Mouse (Mus musculus): ENCODE measurements around the gene Akap6. TPM values are rescaled to one million over a fixed set of nuclear protein-coding genes. Genes with fewer than 3 reads are reported as not detected.
A peak's percentile ranks its signal among the peaks of the same experiment; 100 is the strongest.

Akap6 gene
- polyA plus RNA-seq, 1 experiment from 2014 or later: 23.6 TPM

DNA sequence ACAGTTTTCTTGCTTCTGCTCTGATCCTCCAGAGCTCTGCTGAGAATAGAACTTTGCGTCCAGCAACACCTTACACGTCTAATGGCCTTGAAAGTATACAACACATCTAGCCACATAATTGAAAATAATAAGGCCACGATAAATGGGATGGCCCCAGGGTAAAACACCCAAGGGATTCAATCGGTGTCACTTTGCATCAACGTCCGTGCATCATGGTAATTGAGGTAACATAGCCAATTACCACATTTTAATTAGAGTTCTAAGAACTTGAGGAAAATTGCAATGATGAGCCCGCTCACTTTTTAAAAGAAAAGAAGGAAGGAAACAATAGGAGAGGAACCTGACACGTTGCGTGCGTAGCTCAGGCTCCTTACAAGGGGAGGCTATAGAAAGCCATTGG lies 413.1 kb downstream of the Akap6 start:
- Histone ChIP-seq H3K36me3 (ENCODE audit: control insufficient read depth, insufficient read depth, low read length) (no peaks in the 10 kb centered on the region), H3K4me2 (ENCODE audit: low read length) (no peak overlapping the region), H3K27me3 (ENCODE audit: control insufficient read depth, insufficient read depth, low read depth, low read length) (no peaks in the 10 kb centered on the region), H3K9me3 (replicated peaks; ENCODE audit: control insufficient read depth, low read length, poor library complexity, severe bottlenecking) (no peaks in the 10 kb centered on the region), H3K4me3 (ENCODE audit: low read depth, low read length) (no peak overlapping the region), H3K9ac (ENCODE audit: low read depth, low read length) (no peak overlapping the region), H3K4me1 (ENCODE audit: control insufficient read depth, insufficient read depth, low read length) (no peaks in the 10 kb centered on the region), H3K27ac (ENCODE audit: low read length) (no peak overlapping the region)
- WGBS: 60% methylated on average over 10 of the region's 10 CpGs
- ATAC-seq: no peak

DNA sequence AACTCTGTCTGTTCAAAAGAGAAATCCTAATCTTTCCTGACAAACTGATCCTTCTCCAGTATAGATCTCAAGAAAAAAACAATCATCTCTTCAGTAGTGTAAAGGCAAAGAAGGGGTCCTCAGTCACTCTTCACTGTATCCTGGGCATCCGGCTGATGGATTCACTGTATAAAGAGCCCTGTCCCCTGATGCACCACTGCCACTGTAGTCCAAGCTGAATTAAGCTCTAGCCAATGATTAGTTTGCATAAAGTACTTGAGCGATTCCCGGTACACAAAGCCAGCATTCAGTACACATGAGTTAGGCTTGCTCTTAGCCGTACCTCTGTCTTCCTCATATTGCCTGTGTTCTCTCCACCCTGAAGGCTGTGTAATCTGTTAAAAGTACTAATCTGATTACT lies 420.2 kb downstream of the Akap6 start:
- Histone ChIP-seq H3K9me3 (replicated peaks; ENCODE audit: control insufficient read depth, low read length, poor library complexity, severe bottlenecking) (no peaks in the 10 kb centered on the region), H3K4me3 (ENCODE audit: low read depth, low read length) (no peak overlapping the region), H3K27ac (ENCODE audit: low read length) (peak overlapping the region; percentile 60), H3K36me3 (ENCODE audit: control insufficient read depth, insufficient read depth, low read length) (no peaks in the 10 kb centered on the region), H3K9ac (ENCODE audit: low read depth, low read length) (no peak overlapping the region), H3K4me2 (ENCODE audit: low read length) (no peak overlapping the region), H3K4me1 (ENCODE audit: control insufficient read depth, insufficient read depth, low read length) (peaks cover 12% of the 10 kb centered on the region), H3K27me3 (ENCODE audit: control insufficient read depth, insufficient read depth, low read depth, low read length) (no peaks in the 10 kb centered on the region)
- WGBS: 12% methylated on average over 4 of the region's 4 CpGs
- peak; percentile 36; the same call in 1 of the 2 replicates for ATAC-seq

DNA sequence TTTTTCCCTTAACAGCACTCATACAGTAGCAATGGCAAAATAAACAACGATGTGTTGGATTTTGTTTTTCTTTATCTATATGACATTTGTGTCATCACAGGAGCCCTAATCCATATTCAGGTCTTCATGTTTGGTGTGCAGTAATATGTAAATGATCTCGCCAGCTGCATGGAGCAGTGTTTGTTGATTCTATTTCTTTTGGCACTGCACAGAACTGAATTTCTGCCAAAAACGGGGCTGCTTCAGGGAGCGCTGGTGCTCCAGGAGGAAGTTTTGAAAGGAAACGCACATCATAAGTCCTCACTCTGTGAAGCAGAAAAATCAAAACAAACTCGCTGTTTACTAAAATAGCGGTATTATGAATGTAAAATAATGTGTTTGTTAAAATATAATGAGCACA lies 424.9 kb downstream of the Akap6 start:
- no peak overlapping the region for H3K4me3 ChIP-seq (ENCODE audit: low read depth, low read length)
- no peaks in the 10 kb centered on the region for H3K9me3 ChIP-seq (replicated peaks; ENCODE audit: control insufficient read depth, low read length, poor library complexity, severe bottlenecking)
- no peak overlapping the region for H3K9ac ChIP-seq (ENCODE audit: low read depth, low read length)
- 36% methylated on average over 7 of the region's 7 CpGs for WGBS
- H3K27ac ChIP-seq (ENCODE audit: low read length): peak overlapping the region; percentile 10
- H3K4me1 ChIP-seq (ENCODE audit: control insufficient read depth, insufficient read depth, low read length): peaks cover 20% of the 10 kb centered on the region
- no peaks in the 10 kb centered on the region for H3K36me3 ChIP-seq (ENCODE audit: control insufficient read depth, insufficient read depth, low read length)
- H3K4me2 ChIP-seq (ENCODE audit: low read length): no peak overlapping the region
- no peaks in the 10 kb centered on the region for H3K27me3 ChIP-seq (ENCODE audit: control insufficient read depth, insufficient read depth, low read depth, low read length)
- ATAC-seq: peak; percentile 63; the same call in 1 of the 2 replicates

DNA sequence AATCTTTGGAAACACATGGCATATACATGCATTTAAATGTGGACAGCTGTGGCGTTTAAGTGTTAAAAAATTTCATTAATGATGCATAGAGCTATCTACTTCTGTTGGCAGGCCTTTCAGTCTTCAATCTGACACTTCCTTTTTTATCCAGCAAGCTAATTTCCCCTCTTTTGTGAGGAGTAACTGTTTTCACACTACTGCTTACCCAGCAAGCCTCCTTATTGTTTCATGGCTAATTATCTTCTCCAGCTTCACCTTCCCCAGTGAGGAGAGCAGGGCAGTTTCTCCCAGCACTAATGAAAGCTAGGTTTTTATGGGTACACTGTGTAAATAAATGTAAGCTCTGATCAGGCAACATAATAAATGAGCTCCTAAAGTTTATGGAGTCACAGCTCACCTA lies 425.5 kb downstream of the Akap6 start:
- Histone ChIP-seq H3K9ac (ENCODE audit: low read depth, low read length) (no peak overlapping the region), H3K4me1 (ENCODE audit: control insufficient read depth, insufficient read depth, low read length) (peaks cover 16% of the 10 kb centered on the region), H3K9me3 (replicated peaks; ENCODE audit: control insufficient read depth, low read length, poor library complexity, severe bottlenecking) (no peaks in the 10 kb centered on the region), H3K27ac (ENCODE audit: low read length) (peak overlapping the region; percentile 61), H3K4me2 (ENCODE audit: low read length) (no peak overlapping the region), H3K4me3 (ENCODE audit: low read depth, low read length) (no peak overlapping the region), H3K27me3 (ENCODE audit: control insufficient read depth, insufficient read depth, low read depth, low read length) (no peaks in the 10 kb centered on the region), H3K36me3 (ENCODE audit: control insufficient read depth, insufficient read depth, low read length) (no peaks in the 10 kb centered on the region)
- WGBS: 16% methylated on average over 1 of the region's 1 CpGs
- ATAC-seq: 0 out of 2 replicates have a peak, but pooled peaks have one; percentile 42

DNA sequence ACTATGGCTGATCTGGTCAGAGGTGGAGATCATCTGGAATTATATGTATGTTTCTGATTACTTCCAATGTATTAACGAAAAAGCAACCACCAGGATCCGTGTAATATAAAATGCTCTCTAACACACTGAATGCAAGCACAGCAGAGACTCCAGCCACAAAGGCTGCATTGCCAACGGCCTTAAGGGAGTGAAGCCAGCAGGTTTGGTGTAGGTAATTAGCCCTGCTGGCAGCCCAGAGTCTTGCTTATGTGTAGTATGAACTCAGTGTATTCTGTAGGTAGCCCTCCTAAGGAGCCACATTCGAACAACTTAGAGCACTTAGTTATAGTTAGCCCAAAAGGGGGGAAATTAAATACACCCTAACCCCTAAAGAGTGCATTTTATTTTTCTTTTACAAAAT lies 426.1 kb downstream of the Akap6 start:
- ATAC-seq: peak; percentile 39; the same call in 1 of the 2 replicates
- no peaks in the 10 kb centered on the region for H3K9me3 ChIP-seq (replicated peaks; ENCODE audit: control insufficient read depth, low read length, poor library complexity, severe bottlenecking)
- no peak overlapping the region for H3K4me2 ChIP-seq (ENCODE audit: low read length)
- no peak overlapping the region for H3K9ac ChIP-seq (ENCODE audit: low read depth, low read length)
- 68% methylated on average over 4 of the region's 4 CpGs for WGBS
- peaks cover 15% of the 10 kb centered on the region for H3K4me1 ChIP-seq (ENCODE audit: control insufficient read depth, insufficient read depth, low read length)
- no peak overlapping the region for H3K4me3 ChIP-seq (ENCODE audit: low read depth, low read length)
- no peaks in the 10 kb centered on the region for H3K36me3 ChIP-seq (ENCODE audit: control insufficient read depth, insufficient read depth, low read length)
- no peaks in the 10 kb centered on the region for H3K27me3 ChIP-seq (ENCODE audit: control insufficient read depth, insufficient read depth, low read depth, low read length)
- H3K27ac ChIP-seq (ENCODE audit: low read length): peak overlapping the region; percentile 61

DNA sequence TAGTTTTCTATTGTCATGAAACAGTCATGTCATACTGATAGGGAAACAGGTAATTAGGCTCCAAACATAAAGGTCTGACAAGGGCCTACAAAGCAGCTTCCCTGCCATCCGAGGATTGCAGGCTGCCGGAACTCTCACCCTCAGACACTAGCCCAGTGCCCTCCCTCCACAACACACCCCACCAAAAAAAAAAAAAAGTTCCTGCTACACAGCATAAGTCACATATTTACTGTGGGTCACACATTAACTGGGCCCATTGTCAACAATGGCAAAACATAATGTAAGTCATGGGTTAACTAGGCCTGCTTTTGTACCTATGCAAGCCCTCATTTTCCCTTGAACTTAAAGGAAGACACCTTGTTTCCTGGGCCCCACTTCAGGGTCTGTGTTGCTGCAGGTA lies 435.0 kb downstream of the Akap6 start:
- no peak for ATAC-seq
- no peaks in the 10 kb centered on the region for H3K36me3 ChIP-seq (ENCODE audit: control insufficient read depth, insufficient read depth, low read length)
- 70% methylated on average over 2 of the region's 2 CpGs for WGBS

DNA sequence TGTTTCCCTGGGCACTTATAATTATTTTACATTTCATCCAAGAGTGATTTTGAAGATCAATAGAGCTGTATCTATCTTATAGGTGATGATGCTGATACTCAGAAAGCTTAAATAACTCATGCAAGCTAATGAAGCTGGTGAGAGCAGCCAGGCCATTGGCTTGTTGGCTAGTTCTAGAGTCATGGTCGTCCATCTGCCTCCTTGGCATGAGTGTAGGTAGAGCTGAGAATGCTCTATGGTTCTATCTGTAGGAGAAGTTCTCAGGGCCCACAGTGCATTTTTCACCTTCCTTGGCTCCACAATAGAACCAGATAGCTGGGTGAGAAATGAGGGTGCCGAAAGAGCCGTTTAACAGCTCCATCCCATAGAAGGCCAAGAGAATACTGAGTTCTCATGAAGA lies 438.1 kb downstream of the Akap6 start:
- Histone ChIP-seq H3K27ac (ENCODE audit: low read length) (no peak overlapping the region), H3K9ac (ENCODE audit: low read depth, low read length) (no peak overlapping the region), H3K27me3 (ENCODE audit: control insufficient read depth, insufficient read depth, low read depth, low read length) (no peaks in the 10 kb centered on the region), H3K4me1 (ENCODE audit: control insufficient read depth, insufficient read depth, low read length) (no peaks in the 10 kb centered on the region), H3K9me3 (replicated peaks; ENCODE audit: control insufficient read depth, low read length, poor library complexity, severe bottlenecking) (no peaks in the 10 kb centered on the region), H3K36me3 (ENCODE audit: control insufficient read depth, insufficient read depth, low read length) (peaks cover 15% of the 10 kb centered on the region), H3K4me3 (ENCODE audit: low read depth, low read length) (no peak overlapping the region), H3K4me2 (ENCODE audit: low read length) (no peak overlapping the region)
- ATAC-seq: no peak
- WGBS: 99% methylated on average over 3 of the region's 3 CpGs

More for the DNA sequence above, 435.0 kb downstream of the Akap6 start:
- H3K27ac ChIP-seq (ENCODE audit: low read length): no peak overlapping the region
- no peak overlapping the region for H3K9ac ChIP-seq (ENCODE audit: low read depth, low read length)
- no peaks in the 10 kb centered on the region for H3K27me3 ChIP-seq (ENCODE audit: control insufficient read depth, insufficient read depth, low read depth, low read length)
- H3K9me3 ChIP-seq (replicated peaks; ENCODE audit: control insufficient read depth, low read length, poor library complexity, severe bottlenecking): no peaks in the 10 kb centered on the region
- H3K4me2 ChIP-seq (ENCODE audit: low read length): no peak overlapping the region
- H3K4me1 ChIP-seq (ENCODE audit: control insufficient read depth, insufficient read depth, low read length): no peaks in the 10 kb centered on the region
- H3K4me3 ChIP-seq (ENCODE audit: low read depth, low read length): no peak overlapping the region

DNA sequence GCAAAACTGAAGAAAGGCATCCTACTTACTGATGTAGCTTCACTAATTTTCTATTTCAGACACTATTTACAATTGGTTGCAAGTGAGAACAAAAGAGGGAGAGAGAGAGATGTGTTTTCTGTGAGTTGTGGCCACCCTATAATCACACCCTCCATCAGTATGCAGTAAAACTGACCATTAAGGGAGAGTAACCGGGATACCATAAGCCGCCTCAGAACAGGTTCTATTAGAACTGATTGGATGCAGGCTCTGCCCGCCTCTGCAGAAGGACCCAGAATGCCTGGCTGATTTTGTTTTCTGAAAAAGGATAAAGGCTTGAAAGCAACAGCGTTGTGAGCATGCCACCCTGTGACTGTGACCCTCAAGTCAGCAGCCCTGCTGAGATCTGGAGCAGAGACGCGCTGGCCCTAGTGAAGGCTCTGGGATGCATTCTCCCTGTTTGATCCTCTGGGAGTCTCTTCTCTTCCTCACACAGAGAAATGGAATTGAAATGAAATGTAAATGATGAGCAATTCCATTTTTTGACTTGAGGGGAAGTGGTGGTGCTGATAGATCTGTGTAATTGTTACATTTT lies 445.0 kb downstream of the Akap6 start:
- WGBS: 31% methylated on average over 6 of the region's 6 CpGs
- H3K27ac ChIP-seq (ENCODE audit: low read length): peak overlapping the region; percentile 45
- peak; percentile 79 for ATAC-seq

DNA sequence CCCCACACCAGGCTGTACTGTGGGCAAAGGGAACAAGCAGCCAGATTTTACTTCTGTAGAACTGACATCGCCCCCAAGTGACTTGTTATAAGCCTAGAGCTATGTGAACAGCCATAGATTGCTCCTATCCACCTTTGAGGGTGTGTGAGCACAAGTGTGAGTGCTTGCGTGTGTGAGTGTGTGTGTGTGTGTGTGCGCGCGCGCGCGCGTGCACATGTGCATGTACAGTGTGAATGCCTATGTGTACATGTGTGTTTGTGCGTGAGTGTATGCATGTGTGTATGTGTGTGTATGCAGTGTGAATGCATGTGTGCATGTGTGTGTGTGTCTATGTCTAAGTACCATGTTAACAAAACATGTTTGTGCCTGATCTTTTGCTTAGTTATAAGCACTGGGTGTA lies 445.6 kb downstream of the Akap6 start:
- H3K4me2 ChIP-seq (ENCODE audit: low read length): no peak overlapping the region
- no peak overlapping the region; the same call in 1 of the 2 replicates for H3K27ac ChIP-seq (ENCODE audit: low read length)
- 96% methylated on average over 10 of the region's 10 CpGs for WGBS
- no peak overlapping the region for H3K9ac ChIP-seq (ENCODE audit: low read depth, low read length)
- H3K4me1 ChIP-seq (ENCODE audit: control insufficient read depth, insufficient read depth, low read length): peaks cover 16% of the 10 kb centered on the region
- H3K4me3 ChIP-seq (ENCODE audit: low read depth, low read length): no peak overlapping the region
- H3K27me3 ChIP-seq (ENCODE audit: control insufficient read depth, insufficient read depth, low read depth, low read length): no peaks in the 10 kb centered on the region
- peaks cover 14% of the 10 kb centered on the region for H3K36me3 ChIP-seq (ENCODE audit: control insufficient read depth, insufficient read depth, low read length)
- peak; percentile 32; the same call in 1 of the 2 replicates for ATAC-seq
- H3K9me3 ChIP-seq (replicated peaks; ENCODE audit: control insufficient read depth, low read length, poor library complexity, severe bottlenecking): no peaks in the 10 kb centered on the region

More for the DNA sequence above, 445.0 kb downstream of the Akap6 start:
- no peaks in the 10 kb centered on the region for H3K9me3 ChIP-seq (replicated peaks; ENCODE audit: control insufficient read depth, low read length, poor library complexity, severe bottlenecking)
- H3K4me3 ChIP-seq (ENCODE audit: low read depth, low read length): no peak overlapping the region
- H3K27me3 ChIP-seq (ENCODE audit: control insufficient read depth, insufficient read depth, low read depth, low read length): no peaks in the 10 kb centered on the region
- H3K9ac ChIP-seq (ENCODE audit: low read depth, low read length): no peak overlapping the region
- no peak overlapping the region for H3K4me2 ChIP-seq (ENCODE audit: low read length)
- peaks cover 16% of the 10 kb centered on the region for H3K4me1 ChIP-seq (ENCODE audit: control insufficient read depth, insufficient read depth, low read length)
- H3K36me3 ChIP-seq (ENCODE audit: control insufficient read depth, insufficient read depth, low read length): peaks cover 18% of the 10 kb centered on the region
